Comparison of ENCODE assay signal across 10 mouse cellular contexts in genomic region chr6:88871546-88871945, GRCm38 (mm10). TPM values are rescaled to one million over a fixed set of nuclear protein-coding genes. Genes with fewer than 3 reads are reported as not detected.
DNase-seq lines count a peak whose midpoint lies in the region; ATAC-seq lines count a peak whose summit lies in the region.
"Had no signal": no experiment of that assay in that cellular context is flagged by ENCODE, and none has a peak within 500 bp of the region (broad histone marks: within the 10 kb centered on the region; RNA-seq: fewer than 3 reads in every experiment).

No protein-coding gene starts in this region.

- H3K4me1 ChIP-seq in hindbrain, embryonic 16.5 days (ENCODE audit: control insufficient read depth, insufficient read depth, low read depth, low read length), result peaks cover 36% of the 10 kb centered on the region
- H3K4me1 ChIP-seq in midbrain, embryonic 16.5 days (ENCODE audit: control insufficient read depth, insufficient read depth, low read length), result peaks cover 40% of the 10 kb centered on the region

- DNase-seq in brain, embryonic 18.5 days (ENCODE audit: low read depth, low spot score), result peak; percentile 56
- DNase-seq in cerebellum, adult 9-11 months, result peak; percentile 71
- no peak for DNase-seq in yolk sac, embryonic 10.5 days (ENCODE audit: low spot score)
- no peak for DNase-seq in B cell, adult 2 months
- no peak for DNase-seq in lung, adult 18-20 months
- DNase-seq: heart, adult 2 months had no signal

- peak; percentile 25; the same call in 1 of the 2 replicates for ATAC-seq in hindbrain, embryonic 16.5 days
- ATAC-seq in midbrain, embryonic 16.5 days, result no peak

- peak overlapping the region; percentile 6 for H3K4me3 ChIP-seq in hindbrain, embryonic 16.5 days (ENCODE audit: low read length)
- H3K4me3 ChIP-seq in midbrain, embryonic 16.5 days (ENCODE audit: low read depth, low read length), result no peak overlapping the region
- H3K4me3 ChIP-seq: heart, adult 2 months had no signal

- no peaks in the 10 kb centered on the region for H3K27me3 ChIP-seq in hindbrain, embryonic 16.5 days (replicated peaks; ENCODE audit: control insufficient read depth, insufficient read depth, low read length)
- H3K27me3 ChIP-seq in midbrain, embryonic 16.5 days (ENCODE audit: control insufficient read depth, insufficient read depth, low read depth, low read length), result no peaks in the 10 kb centered on the region

- no peaks in the 10 kb centered on the region for H3K9me3 ChIP-seq in hindbrain, embryonic 16.5 days (ENCODE audit: control insufficient read depth, low read length)
- H3K9me3 ChIP-seq in midbrain, embryonic 16.5 days (replicated peaks; ENCODE audit: control insufficient read depth, low read length, poor library complexity, severe bottlenecking), result no peaks in the 10 kb centered on the region

- peak overlapping the region; percentile 90 for H3K4me2 ChIP-seq in hindbrain, embryonic 16.5 days (ENCODE audit: low read length)
- peak overlapping the region; percentile 78 for H3K4me2 ChIP-seq in midbrain, embryonic 16.5 days (ENCODE audit: low read length)

- H3K27ac ChIP-seq in hindbrain, embryonic 16.5 days (ENCODE audit: low read depth, low read length), result peak overlapping the region; percentile 97
- H3K27ac ChIP-seq in midbrain, embryonic 16.5 days (ENCODE audit: low read length), result peak overlapping the region; percentile 55
- H3K27ac ChIP-seq: heart, adult 2 months; kidney, postnatal 0 days; macrophage had no signal

- peak overlapping the region; percentile 31 for H3K9ac ChIP-seq in hindbrain, embryonic 16.5 days (ENCODE audit: low read depth, low read length)
- H3K9ac ChIP-seq in midbrain, embryonic 16.5 days (ENCODE audit: low read depth, low read length), result no peak overlapping the region

- 20% methylated on average over 8 of the region's 8 CpGs for WGBS in hindbrain, embryonic 16.5 days
- 21% methylated on average over 8 of the region's 8 CpGs for WGBS in midbrain, embryonic 16.5 days

- H3K36me3 ChIP-seq in hindbrain, embryonic 16.5 days (ENCODE audit: control insufficient read depth, insufficient read depth, low read length), result no peaks in the 10 kb centered on the region
- no peaks in the 10 kb centered on the region for H3K36me3 ChIP-seq in midbrain, embryonic 16.5 days (ENCODE audit: control insufficient read depth, insufficient read depth, low read length)

RNA-seq across cellular contexts. Expression of gene Podxl2, which starts 3.3 kb away (rescaled TPM):
- polyA plus RNA-seq in hindbrain, embryonic 16.5 days (2015; fragmentation: Nextera tagmentation; extraction: Ambion mirVana), result 553 and 621 TPM in 2 replicates
- polyA plus RNA-seq in midbrain, embryonic 16.5 days (2015; fragmentation: Nextera tagmentation; extraction: Ambion mirVana), result 662 and 671 TPM in 2 replicates

RNA-seq across cellular contexts. Expression of gene Mcm2, which starts 27.0 kb away (rescaled TPM):
- polyA plus RNA-seq in hindbrain, embryonic 16.5 days (2015; fragmentation: Nextera tagmentation; extraction: Ambion mirVana), result 27.3 and 35.0 TPM in 2 replicates
- polyA plus RNA-seq in midbrain, embryonic 16.5 days (2015; fragmentation: Nextera tagmentation; extraction: Ambion mirVana), result 16.2 and 20.7 TPM in 2 replicates

RNA-seq across cellular contexts. Expression of gene Abtb1, which starts 29.8 kb away (rescaled TPM):
- polyA plus RNA-seq in hindbrain, embryonic 16.5 days (2015; fragmentation: Nextera tagmentation; extraction: Ambion mirVana), result 37.7 and 39.4 TPM in 2 replicates
- polyA plus RNA-seq in midbrain, embryonic 16.5 days (2015; fragmentation: Nextera tagmentation; extraction: Ambion mirVana), result 37.3 and 40.7 TPM in 2 replicates

RNA-seq across cellular contexts. Expression of gene Tpra1, which starts 30.5 kb away (rescaled TPM):
- 92.3 and 94.7 TPM in 2 replicates for polyA plus RNA-seq in hindbrain, embryonic 16.5 days (2015; fragmentation: Nextera tagmentation; extraction: Ambion mirVana)
- 88.4 and 99.6 TPM in 2 replicates for polyA plus RNA-seq in midbrain, embryonic 16.5 days (2015; fragmentation: Nextera tagmentation; extraction: Ambion mirVana)

Comparison
In these comparisons a context has a peak if more than half of its experiments do, and no peak if none do; other contexts are left out.
1. DNase-seq: peak in brain, embryonic 18.5 days (single experiment) and cerebellum, adult 9-11 months (single experiment); none in yolk sac, embryonic 10.5 days (single experiment), B cell, adult 2 months (0 of 2) and lung, adult 18-20 months (0 of 2).